Mouse (Mus musculus): ENCODE results near the gene Gm3573. TPM values are rescaled to one million over a fixed set of nuclear protein-coding genes. Genes with fewer than 3 reads are reported as not detected.
"Not testable (repeated sequence)": the region's sequence is repeated elsewhere in the genome, so short reads cannot be mapped to it uniquely, and the experiment has no call there.

Gene Gm3573
- not detected in 2 replicates for polyA plus RNA-seq (2015; fragmentation: Nextera tagmentation; extraction: Ambion mirVana)

- H3K4me3 ChIP-seq (ENCODE audit: low read depth, low read length); H3K27ac ChIP-seq (ENCODE audit: low read depth, low read length); H3K27me3 ChIP-seq (replicated peaks; ENCODE audit: control insufficient read depth, insufficient read depth, low read length); H3K4me2 ChIP-seq (replicated peaks; ENCODE audit: low read depth); H3K4me1 ChIP-seq (replicated peaks; ENCODE audit: control insufficient read depth, insufficient read depth, low read length); H3K36me3 ChIP-seq (ENCODE audit: control insufficient read depth, insufficient read depth); H3K9ac ChIP-seq (ENCODE audit: low read depth, low read length); H3K9me3 ChIP-seq (ENCODE audit: control insufficient read depth); ATAC-seq: not testable (repeated sequence)
- WGBS = no CpG with 5 or more reads among the region's 1 CpGs
These were observed at the start of gene Gm3573 for GRCm38 (mm10) chr14:42190691-42191090. TSS of gene Gm3573 (minus strand) at chr14:42190791.

GRCm38 (mm10) chr14:42216766-42217537 is 26.4 kb upstream of the Gm3573 start:
- H3K4me1 ChIP-seq (replicated peaks; ENCODE audit: control insufficient read depth, insufficient read depth, low read length); H3K36me3 ChIP-seq (ENCODE audit: control insufficient read depth, insufficient read depth); H3K4me3 ChIP-seq (ENCODE audit: low read depth, low read length); ATAC-seq; H3K9me3 ChIP-seq (ENCODE audit: control insufficient read depth); H3K27me3 ChIP-seq (replicated peaks; ENCODE audit: control insufficient read depth, insufficient read depth, low read length); H3K9ac ChIP-seq (ENCODE audit: low read depth, low read length); H3K27ac ChIP-seq (ENCODE audit: low read depth, low read length); H3K4me2 ChIP-seq (replicated peaks; ENCODE audit: low read depth): not testable (repeated sequence)
- 74% methylated on average over 8 of the region's 10 CpGs for WGBS

- ATAC-seq; H3K4me1 ChIP-seq (replicated peaks; ENCODE audit: control insufficient read depth, insufficient read depth, low read length); H3K27me3 ChIP-seq (replicated peaks; ENCODE audit: control insufficient read depth, insufficient read depth, low read length); H3K4me2 ChIP-seq (replicated peaks; ENCODE audit: low read depth); H3K27ac ChIP-seq (ENCODE audit: low read depth, low read length); H3K9me3 ChIP-seq (ENCODE audit: control insufficient read depth); H3K9ac ChIP-seq (ENCODE audit: low read depth, low read length); H3K4me3 ChIP-seq (ENCODE audit: low read depth, low read length); H3K36me3 ChIP-seq (ENCODE audit: control insufficient read depth, insufficient read depth): not testable (repeated sequence)
- 80% methylated on average over 3 of the region's 3 CpGs for WGBS
These were observed 6.7 kb downstream of the Gm3573 start for GRCm38 (mm10) chr14:42183936-42184335.

- not testable (repeated sequence) for H3K9ac ChIP-seq (ENCODE audit: low read depth, low read length); H3K27ac ChIP-seq (ENCODE audit: low read depth, low read length); H3K4me1 ChIP-seq (replicated peaks; ENCODE audit: control insufficient read depth, insufficient read depth, low read length); H3K4me3 ChIP-seq (ENCODE audit: low read depth, low read length); ATAC-seq; H3K4me2 ChIP-seq (replicated peaks; ENCODE audit: low read depth); H3K36me3 ChIP-seq (ENCODE audit: control insufficient read depth, insufficient read depth); H3K9me3 ChIP-seq (ENCODE audit: control insufficient read depth); H3K27me3 ChIP-seq (replicated peaks; ENCODE audit: control insufficient read depth, insufficient read depth, low read length)
- WGBS = 89% methylated on average over 1 of the region's 2 CpGs
These were observed 28.1 kb downstream of the Gm3573 start, which contains the start of gene Gm17027 for GRCm38 (mm10) chr14:42162522-42162921. TSS of gene Gm17027 (minus strand) at chr14:42162622.

Other genes with a start within 250 kb of the Gm3573 start
- gene 1700024B05Rik, start 246.8 kb downstream of the Gm3573 start, polyA plus RNA-seq (2015; fragmentation: Nextera tagmentation; extraction: Ambion mirVana) = not detected in 2 replicates
- not detected in 2 replicates for gene Gm6401, start 222.9 kb downstream of the Gm3573 start, polyA plus RNA-seq (2015; fragmentation: Nextera tagmentation; extraction: Ambion mirVana)
- not detected in 2 replicates for gene Gm3543, start 207.5 kb downstream of the Gm3573 start, polyA plus RNA-seq (2015; fragmentation: Nextera tagmentation; extraction: Ambion mirVana)
- not detected in 2 replicates for gene Gm7951, start 73.4 kb downstream of the Gm3573 start, polyA plus RNA-seq (2015; fragmentation: Nextera tagmentation; extraction: Ambion mirVana)
- gene Gm17027, start 28.2 kb downstream of the Gm3573 start, polyA plus RNA-seq (2015; fragmentation: Nextera tagmentation; extraction: Ambion mirVana) = not detected in 2 replicates
- gene Gm17026, start 69.3 kb upstream of the Gm3573 start, polyA plus RNA-seq (2015; fragmentation: Nextera tagmentation; extraction: Ambion mirVana) = not detected in 2 replicates
- not detected in 2 replicates for gene Gm9611, start 106.6 kb upstream of the Gm3573 start, polyA plus RNA-seq (2015; fragmentation: Nextera tagmentation; extraction: Ambion mirVana)
- gene Gm7995, start 119.4 kb upstream of the Gm3573 start, polyA plus RNA-seq (2015; fragmentation: Nextera tagmentation; extraction: Ambion mirVana) = not detected in 2 replicates
- not detected in 2 replicates for gene Gm8005, start 248.9 kb upstream of the Gm3573 start, polyA plus RNA-seq (2015; fragmentation: Nextera tagmentation; extraction: Ambion mirVana)

Measured in intestine, postnatal 0 days (tissue).